Mouse (Mus musculus): ENCODE measurements at regions not wholly inside any gene's neighbourhood (a gene's known extent, or its start where the extent isn't known, plus 50 kb on each side); places are given as distances from the start of the nearest gene placed in this dataset.

DNA sequence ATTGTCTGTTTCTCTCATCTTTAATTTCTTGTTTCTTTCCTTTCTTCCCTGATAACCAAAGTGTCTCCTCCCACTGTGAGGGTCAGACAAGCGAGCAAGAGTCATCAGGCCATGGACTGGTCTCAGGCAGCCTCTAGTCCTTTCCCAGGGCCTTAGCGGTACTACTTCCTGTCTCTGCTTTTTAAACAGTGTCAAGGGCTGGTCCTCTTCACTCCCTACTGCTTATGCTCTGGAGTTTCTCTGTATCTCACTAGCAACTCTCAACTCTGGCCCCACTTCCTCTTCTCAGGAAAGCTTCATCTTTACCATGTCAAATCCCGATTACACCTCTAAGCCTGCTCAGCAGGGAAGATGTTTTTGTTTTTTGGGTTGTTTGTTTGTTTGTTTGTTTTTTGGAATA lies 124.1 kb downstream of the Pten start:
- no peak for DNase-seq (ENCODE audit: low spot score in 2 of 2)

DNA sequence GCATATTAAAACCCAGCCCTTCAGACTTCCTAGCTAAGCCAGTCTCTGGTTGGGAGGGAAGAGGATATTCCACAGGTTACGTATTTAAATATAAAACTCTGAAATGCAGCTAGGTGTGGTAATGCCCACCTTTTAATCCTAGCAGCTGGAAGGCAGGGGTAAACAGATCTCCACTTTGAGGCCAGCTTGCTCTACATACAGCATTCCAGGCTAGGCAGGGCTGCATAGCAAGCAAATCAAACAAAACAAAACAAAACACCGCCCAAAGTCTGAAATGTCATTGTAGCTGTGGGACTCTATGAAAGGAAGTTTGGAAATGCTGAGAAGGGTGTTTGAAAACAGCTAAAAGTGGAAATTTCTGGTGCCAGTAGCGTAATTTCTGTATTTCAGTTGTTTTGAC lies 127.0 kb downstream of the Pten start:
- DNase-seq (ENCODE audit: low spot score in 2 of 2): no peak

DNA sequence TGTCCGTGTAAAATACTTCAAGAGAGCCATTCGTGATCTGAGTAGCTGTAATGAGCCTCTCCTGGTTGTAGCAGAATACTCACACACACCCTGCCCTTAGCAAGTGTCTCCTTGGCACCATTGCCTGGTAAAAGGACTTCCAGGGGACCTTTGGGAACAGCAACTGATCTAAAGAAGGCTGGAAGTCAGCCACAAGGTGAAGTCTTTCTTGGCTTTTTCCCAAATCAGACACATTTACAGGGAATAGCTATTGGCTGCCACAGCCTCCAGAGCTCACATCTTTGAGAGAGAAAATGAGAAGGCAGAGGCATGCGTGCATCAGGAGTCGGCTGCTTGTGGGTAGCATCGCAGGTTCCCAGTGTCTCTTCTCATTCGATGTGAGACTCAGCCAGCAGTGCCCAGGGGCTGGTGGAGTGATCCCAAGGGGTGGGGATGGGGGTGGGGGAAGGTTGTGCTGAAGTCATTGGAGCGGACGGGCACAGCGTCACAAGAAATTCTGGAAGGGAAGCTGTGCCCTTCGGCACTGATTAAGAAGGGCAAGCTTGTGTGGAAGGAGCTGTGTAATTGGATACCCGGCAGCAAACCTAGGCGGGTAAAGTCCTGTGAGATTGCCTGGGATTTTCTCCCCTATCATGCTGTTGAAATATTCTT lies 128.3 kb downstream of the Pten start:
- no peak for DNase-seq (ENCODE audit: low spot score in 2 of 2)

DNA sequence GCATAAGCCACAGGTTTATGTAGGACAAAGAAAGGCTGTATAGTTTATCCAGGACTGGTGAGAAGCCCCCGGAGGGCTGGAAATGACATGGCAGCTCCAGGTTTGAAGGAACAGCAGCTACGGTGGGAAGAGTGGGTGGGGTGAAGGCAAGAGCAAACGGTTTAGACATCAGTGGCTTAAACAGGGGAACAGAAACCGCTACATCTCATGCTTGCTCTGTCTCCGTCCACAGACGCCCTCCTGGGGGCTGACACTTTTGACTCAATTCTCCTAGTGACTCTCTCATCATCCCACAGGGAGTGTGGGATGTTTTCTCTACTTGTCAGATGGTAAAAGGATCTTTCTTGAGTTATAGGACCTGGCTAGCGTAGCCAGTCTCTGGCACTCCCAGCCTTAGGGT lies 129.9 kb downstream of the Pten start:
- no peak for DNase-seq (ENCODE audit: low spot score in 2 of 2)

DNA sequence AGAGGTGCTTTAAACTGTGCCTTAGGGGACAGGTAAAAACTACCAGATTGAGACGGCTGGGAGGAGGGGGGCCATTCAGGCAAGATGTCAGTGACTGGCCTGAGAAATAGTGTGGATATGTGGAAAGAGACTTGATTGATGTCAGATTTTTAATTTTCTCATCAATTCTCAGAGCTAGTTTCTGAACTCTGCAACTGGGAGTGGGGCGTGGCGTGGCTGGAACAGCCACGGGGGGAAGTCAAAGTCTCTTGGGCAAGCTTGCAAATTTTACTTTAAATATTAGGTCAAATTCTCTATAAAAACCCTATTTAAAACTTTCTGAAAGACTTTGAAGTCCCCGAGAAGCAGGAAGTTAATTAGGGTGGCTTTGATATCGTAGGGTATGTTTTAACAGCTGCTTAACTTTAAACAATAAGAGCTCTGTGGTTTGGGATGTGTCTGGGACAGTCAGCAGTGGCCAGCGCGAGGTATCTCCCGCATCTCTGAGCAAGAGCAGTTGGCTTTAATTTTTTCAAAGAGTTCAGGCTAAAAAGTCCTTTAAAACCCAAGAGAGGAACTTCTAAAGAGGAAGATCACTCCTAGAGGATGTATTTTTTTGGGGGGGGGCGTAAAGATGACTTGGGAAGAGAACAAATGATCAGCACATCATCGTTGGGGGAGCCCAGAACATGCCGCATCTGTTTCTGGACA lies 131.5 kb downstream of the Pten start:
- DNase-seq (ENCODE audit: low spot score in 2 of 2): no peak

DNA sequence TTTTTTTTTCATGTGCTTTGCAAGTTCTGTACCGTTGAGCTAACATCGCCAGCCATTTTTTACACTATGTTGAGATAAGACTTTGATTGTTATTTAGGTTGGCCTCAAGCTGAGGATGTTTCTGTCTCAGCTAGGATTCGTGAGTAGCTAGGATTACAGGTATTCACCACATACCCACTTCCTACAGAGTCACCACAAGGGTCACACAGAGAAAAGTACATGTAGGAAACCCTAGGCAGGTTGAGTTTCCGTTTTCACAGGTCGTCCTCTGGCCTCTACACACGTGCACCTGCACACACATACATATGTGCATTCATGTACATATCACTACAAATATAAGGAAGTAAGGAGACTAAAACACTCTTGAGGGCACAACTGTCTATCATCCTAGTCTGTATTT lies 133.5 kb downstream of the Pten start:
- DNase-seq (ENCODE audit: low spot score in 2 of 2): no peak

DNA sequence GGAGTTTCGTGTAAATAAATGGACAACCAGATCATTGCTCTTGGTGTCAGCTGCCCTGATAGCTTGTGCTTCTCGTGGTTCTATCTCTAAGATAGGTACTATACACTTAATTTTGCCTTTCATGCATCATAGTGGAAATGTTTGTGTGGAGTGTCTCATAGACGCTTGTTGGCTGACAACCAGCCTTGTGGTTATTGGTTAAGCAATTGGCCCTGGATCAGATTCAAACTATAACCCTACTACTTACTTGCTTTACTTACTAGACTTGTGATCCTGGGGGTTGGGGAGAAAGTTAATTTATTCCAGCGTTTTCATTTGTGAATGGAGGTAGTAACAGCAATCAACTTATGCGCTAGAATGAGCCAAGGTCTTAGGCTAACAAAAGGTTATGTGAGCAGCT lies 135.2 kb downstream of the Pten start:
- no peak for DNase-seq (ENCODE audit: low spot score in 2 of 2)

DNA sequence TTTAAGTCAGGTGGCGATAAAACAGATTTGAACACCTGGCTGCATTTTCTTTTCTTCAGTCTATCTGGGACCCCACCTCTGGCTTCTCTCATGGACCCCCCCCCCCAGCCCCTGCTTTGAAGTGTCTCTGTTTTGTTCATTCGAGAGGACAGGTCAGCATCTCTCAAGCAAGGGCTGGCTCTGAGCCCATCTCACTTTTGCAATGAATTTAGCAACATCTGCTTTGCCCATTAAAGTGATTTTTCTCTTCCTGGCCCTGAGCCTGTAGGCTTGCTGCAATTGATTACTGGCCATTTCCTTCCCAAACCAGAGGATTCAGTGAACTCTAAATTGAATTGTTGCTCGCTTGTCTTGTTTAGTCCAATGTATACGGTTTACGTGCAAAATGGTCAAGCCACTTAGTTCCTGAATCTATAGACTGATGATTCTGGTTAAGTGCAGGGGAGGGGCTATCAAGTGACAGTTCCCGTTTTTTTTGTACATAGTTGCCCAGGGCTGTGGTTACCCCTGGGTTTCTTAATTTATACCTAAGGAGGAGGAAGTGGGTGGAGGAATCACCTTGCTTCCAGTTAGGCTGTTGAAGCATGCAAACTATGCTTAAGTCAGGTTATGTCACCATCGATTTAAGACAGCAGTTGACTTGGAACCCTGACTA lies 146.3 kb downstream of the Pten start:
- DNase-seq (ENCODE audit: low spot score in 2 of 2): no peak

DNA sequence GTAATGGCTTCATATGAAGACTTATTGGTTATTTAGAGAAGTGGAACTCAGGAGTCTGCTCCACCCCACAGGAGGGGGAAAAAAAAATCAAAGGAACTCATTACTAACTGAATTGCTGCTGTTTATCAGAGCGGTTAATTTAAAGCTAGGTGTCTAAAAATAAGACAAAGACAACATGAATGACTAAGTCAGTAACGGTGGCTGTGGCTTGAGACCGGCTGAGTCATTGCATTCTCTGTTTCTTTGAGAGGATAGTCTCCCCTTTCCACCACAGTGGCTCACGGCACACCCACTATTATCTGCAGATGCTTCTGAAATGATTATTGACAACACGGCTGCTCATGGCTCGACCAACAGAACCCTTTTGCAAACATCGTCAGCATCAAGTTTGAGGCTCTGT lies 147.2 kb downstream of the Pten start:
- no peak for DNase-seq (ENCODE audit: low spot score in 2 of 2)

DNA sequence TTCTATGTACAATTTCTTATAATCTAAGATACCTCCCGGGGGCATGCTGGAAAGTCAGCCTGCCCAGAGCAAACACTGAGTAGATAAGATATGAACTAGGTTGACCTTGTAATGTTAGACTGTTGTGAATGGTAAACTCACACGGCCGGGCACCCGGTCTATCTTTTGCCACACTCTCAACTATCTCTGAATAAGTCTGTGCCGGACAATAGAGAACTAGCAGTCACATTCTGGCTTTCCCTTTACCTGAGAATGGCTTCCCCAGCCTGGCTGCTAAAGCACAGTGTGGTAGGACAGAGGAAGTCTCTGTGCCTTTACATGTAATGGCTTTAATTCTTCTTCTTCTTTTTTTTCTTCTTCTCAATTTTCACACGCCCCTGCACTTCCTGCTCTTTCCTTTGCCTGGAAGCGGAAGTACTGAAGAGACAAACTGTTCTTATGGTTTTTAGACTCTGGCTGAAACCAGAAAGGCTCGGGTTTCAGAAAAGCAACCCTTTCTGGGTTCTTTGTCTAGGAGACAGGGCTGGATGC lies 148.7 kb downstream of the Pten start:
- no peak for DNase-seq (ENCODE audit: low spot score in 2 of 2)

DNA sequence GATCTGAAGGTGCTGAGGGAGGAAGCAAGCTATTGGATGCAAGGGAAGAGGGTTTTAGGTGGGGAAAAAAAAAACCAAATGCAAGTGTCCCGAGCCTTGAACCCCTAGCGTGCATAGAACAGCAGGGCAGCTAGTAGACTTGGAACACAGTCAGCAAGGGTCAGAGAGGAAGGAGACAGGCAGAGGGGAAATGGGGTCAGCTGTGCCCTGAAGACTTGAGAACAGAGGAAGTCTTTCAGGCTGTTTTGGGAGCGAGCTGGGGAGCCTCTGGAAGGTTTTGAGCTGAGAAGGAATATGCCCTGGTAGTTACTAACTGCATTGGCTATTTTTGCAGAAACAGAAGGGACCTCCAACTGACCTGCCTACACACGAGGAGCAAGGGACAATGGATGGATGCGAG lies 149.5 kb downstream of the Pten start:
- peak in 1 of 2 experiments; percentile 6 for DNase-seq (ENCODE audit: low spot score in 2 of 2)

DNA sequence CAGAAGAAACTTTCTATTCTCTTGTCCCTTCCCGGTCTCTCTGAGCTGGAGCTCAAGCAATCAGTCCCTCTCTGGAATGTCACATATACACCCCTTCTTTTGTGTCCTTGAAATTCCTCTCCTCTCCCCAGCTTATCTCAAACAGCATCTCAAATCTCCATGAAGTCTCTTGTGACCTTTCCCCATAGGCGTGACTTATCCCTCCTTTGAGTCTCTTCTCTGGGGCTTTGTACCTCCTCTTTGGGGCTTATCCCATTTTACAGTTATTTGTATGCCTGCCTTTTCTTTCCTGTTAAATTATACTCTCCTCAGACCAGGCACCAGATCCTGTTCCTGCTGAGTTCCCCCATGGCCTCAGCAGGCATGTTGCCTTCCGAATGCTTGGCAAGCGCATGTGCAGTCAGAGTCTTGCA lies 152.8 kb downstream of the Pten start:
- DNase-seq (ENCODE audit: low spot score in 2 of 2): no peak

DNA sequence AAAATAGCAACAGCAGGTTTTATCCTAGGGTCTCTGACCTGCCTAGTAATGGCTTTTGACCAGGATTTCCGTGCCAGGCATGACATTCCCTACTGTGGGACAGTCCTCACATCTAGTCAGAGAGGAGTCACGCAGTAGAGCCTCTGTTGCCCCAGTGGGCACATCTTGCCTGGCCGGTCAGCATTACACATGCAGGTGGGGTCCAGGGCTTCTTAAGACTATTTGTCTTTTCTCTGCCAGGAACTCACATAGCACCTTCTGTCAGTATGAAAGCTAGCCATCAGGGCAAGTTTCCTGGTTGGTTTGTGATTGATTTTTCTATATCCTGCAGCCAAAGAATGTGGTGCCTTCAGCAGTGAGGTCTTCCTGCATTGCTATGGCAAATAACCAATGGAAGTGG lies 155.0 kb downstream of the Pten start:
- DNase-seq (ENCODE audit: low spot score in 2 of 2): no peak

DNA sequence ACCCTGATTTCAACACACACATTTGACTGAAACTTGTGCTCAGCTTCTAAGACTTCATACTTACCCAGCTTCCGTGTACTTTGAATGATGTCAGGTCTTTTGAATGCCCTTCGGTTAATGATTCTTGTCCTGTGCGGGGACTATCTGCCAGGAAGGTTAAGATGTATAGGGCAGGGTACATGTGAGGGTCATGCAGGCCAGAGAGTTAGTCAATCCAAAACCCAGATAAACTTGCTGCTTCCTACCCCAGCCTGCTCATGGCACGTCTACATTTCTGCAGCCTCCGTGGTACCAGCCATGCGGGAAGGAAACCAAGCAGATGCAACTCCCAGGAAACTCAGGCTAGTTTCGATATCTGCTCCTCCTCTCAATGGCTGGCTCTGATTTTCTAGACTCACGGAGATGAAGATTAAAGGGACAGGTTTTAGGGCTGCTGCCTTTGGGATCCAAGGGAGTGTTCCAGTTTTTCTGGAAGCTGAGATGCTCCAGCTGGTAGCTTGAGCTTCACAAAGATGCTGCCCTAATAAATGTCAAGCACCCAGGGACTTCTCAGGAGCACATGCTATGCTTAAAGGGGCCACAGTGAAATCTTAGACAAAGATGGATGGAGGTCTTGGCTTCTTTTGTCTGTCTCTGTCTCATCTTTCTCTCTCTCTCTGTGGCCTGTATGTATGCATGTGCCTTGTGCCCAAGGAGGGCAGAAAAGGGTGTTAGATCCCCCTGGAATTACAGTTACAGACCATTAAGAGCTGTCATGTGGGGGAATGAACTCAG lies 159.4 kb downstream of the Pten start:
- no peak for DNase-seq (ENCODE audit: low spot score in 2 of 2)

DNA sequence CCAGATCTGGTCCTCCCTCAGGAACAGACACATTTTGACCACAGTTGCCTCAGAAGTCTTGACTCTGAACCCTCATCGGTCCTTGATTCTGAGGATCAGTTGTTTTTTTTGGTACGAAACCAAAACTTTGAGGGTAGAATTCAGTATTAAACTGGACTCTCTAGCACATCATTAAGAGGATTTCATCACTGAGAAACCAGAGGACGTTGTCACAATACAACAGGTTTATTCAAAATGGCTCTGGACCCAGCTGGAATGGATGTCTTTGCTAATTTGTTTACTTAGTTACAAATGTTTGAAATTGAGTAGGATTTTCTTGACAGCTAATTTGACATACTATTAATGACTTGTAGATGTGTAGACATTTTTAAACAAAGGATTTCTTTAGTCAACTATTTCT lies 163.7 kb downstream of the Pten start:
- DNase-seq (ENCODE audit: low spot score in 2 of 2): no peak

DNA sequence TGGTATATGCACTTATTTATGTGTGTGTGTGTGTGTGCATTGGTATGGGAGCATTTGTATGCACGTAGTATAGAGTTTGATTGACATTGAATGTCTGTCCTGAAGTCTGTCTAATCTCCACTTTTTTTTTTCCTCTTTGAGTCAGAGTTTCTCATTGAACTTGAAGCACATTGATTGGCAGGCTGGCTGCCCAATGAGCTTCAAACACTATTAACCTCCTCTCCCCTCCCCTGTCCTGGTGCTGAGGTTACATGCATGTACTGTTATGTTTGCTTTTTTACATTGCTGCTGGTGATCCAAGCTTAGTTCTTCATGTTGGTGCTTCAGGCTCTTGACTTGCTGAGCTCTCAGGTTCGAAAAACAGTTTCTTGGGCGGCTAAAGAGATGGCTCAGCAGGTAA lies 166.6 kb downstream of the Pten start:
- no peak for DNase-seq (ENCODE audit: low spot score in 2 of 2)

DNA sequence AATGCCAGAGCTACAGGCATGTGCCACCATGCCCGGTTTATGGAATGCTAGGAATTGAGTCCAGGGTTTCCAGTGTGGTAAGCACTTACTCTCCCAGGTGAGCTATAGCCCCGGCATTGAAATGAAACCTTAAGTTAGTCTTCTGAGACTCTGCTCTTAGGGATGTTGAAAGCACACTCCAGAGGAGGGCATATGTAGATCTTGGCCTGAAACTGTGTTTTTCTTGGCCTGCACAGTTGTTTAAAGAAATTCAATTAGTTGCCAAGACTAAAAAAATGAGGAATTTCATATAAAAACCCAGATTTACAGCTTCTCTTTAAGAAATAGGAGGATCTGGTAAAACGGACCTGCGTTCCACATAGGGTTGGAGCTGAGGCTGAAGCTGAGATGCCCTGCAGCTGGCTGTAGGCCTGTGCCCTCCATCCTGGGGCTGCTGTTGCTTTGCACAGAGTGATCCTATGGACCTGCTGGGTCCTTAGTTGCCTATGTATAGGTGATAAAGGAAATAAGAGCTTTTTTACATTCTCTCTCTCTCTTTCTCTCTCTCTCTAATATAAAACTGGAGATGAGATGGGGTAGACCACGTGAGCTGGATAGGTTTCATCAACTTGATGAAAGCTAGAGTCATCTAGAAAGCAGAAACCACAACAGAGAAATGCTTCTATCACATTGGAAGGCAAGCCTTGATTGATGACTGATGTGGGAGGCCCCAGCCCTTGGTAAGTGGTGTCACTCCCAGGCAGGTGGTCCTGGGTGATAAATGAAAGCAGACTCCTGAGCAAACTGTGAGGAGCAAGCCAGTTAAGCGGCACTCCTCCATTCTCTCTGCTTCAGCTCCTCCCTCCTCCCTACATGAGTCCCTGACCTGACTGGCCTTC lies 168.6 kb downstream of the Pten start:
- no peak for DNase-seq (ENCODE audit: low spot score in 2 of 2)

DNA sequence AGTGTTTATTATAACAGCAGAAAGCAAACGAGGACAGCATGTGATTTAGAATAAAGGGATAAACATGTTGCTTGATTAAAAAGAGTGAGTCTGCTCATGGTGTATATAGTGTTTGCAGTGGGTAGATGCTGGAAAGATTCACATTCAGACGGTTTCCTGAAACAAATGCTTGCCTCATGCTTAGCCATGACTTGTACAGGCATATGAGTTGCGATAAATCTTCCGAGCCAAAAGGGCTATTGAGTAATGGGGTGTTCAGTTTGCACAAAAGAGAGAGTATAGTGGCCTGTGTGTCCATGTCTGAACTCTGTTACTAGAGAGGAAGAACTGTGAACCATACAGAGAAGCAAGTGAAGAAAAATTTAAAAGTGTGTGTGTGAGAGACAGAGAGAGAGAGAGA lies 169.3 kb downstream of the Pten start:
- DNase-seq (ENCODE audit: low spot score in 2 of 2): no peak

DNA sequence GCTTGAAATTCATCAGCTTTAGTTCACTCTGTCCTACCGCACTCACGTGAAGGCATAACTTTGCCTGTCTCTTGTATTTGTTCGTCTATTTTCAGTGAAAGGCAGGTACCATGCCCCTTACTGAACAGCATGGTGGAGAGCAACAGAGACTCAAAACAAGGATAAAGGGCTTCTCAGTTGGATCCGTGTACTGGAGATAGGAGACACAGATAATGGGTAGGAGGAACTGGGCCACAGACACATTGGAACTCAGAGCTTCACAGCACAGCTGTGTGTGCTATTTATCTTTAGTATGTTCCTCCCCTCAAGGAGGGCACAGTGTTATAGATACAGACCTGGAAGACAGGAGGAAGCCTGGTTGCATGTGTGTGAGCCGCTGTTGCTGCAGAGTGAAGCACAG lies 176.4 kb downstream of the Pten start:
- DNase-seq (ENCODE audit: low spot score in 2 of 2): no peak

DNA sequence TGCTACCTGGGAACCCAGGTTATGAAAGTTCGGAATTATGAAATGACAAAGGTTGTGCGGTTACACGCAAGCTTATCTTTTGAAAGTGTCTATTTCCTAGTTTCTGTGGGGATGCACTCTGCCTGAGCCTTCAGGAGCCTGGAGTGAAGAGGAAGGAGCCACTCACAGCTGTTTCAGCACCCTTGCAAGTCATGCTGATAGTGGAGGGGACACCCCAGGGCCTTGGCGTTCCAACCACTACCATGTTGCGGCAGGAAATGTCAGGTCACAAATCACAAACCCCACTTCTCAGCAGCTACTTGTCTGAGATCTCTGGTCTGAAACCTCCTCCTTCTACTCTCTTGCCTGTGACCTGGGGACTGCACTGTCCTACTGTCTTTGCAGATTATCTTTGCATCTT lies 178.3 kb downstream of the Pten start:
- no peak for DNase-seq (ENCODE audit: low spot score in 2 of 2)

DNA sequence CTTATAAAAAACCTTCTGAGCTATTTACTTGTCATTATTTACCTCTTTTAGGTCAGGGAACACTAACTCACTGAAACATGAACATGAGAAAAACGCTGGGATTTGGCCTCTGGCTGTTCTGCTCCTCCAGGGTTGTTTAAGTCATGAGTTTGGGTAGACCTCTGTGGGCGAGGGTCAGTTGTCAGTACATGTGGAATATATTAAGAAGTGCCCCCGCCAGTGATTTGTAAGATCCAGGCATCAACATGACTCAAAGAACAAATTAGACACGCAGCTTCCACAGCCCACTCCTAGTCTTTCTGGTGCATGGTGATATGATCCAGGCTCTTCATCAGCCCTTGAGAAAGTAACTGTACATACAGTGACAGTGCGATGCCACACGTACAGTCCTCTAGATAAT lies 180.3 kb downstream of the Pten start:
- DNase-seq (ENCODE audit: low spot score in 2 of 2): no peak
